Comparison of ENCODE assay signal across 10 mouse cellular contexts in genomic region chr7:126472306-126472705, GRCm38 (mm10). TPM values are rescaled to one million over a fixed set of nuclear protein-coding genes. Genes with fewer than 3 reads are reported as not detected.
DNase-seq lines count a peak whose midpoint lies in the region; ATAC-seq and TF ChIP-seq lines count a peak whose summit lies in the region.
"Had no signal": no experiment of that assay in that cellular context is flagged by ENCODE, and none has a peak within 500 bp of the region (broad histone marks: within the 10 kb centered on the region; RNA-seq: fewer than 3 reads in every experiment).

No protein-coding gene starts in this region.

- TF ChIP-seq POLR2A in bone marrow, adult 2 months (IDR thresholded peaks at IDR 0.05; ENCODE audit: borderline replicate concordance, control insufficient read depth, low read depth, low read length) = no peak

- DNase-seq in gastrocnemius, postnatal 25 days = peak; percentile 7
- DNase-seq in gastrocnemius, postnatal 10 days = no peak
- DNase-seq in thymus, adult 18-20 months = peak; percentile 48 to 68
- DNase-seq in embryo, embryonic 11 days = no peak
- DNase-seq in frontal cortex, adult 2 months (ENCODE audit: extremely low spot score in 1 of 2, low spot score in 1 of 2) = no peak
- no peak for DNase-seq in cerebellum, postnatal 36 days
- DNase-seq: midbrain, embryonic 14.5 days; right cerebral cortex, postnatal 14 days had no signal

- no peak for TF ChIP-seq CTCF in bone marrow, adult 2 months (IDR thresholded peaks at IDR 0.05; ENCODE audit: control insufficient read depth, insufficient read depth, low read length)

- H3K4me1 ChIP-seq in bone marrow, adult 2 months (ENCODE audit: control insufficient read depth, insufficient read depth, low read length) = peaks cover 9% of the 10 kb centered on the region
- peaks cover 56% of the 10 kb centered on the region for H3K4me1 ChIP-seq in liver, embryonic 15.5 days (replicated peaks)

- H3K27ac ChIP-seq in bone marrow, adult 2 months (ENCODE audit: control insufficient read depth, insufficient read depth, low read depth, low read length, poor library complexity) = peak overlapping the region; percentile 85
- peak overlapping the region; percentile 91 for H3K27ac ChIP-seq in liver, embryonic 15.5 days (replicated peaks)

- H3K27me3 ChIP-seq in liver, embryonic 15.5 days = no peaks in the 10 kb centered on the region

- peak overlapping the region; percentile 23 for H3K4me3 ChIP-seq in bone marrow, adult 2 months (replicated peaks; ENCODE audit: control insufficient read depth, low read depth, low read length)
- H3K4me3 ChIP-seq in liver, embryonic 15.5 days (replicated peaks) = peak overlapping the region; percentile 77; the same call in 1 of the 2 replicates

- no peak for ATAC-seq in liver, embryonic 15.5 days (ENCODE audit: insufficient read depth)

- H3K9ac ChIP-seq in liver, embryonic 15.5 days = no peak overlapping the region

- H3K36me3 ChIP-seq in liver, embryonic 15.5 days (replicated peaks) = peaks cover 46% of the 10 kb centered on the region

- WGBS in bone marrow, adult 2 months = 9% methylated on average over 13 of the region's 13 CpGs
- WGBS in liver, embryonic 15.5 days (ENCODE audit: insufficient replicate concordance) = 30% methylated on average over 13 of the region's 13 CpGs

- no peaks in the 10 kb centered on the region for H3K9me3 ChIP-seq in liver, embryonic 15.5 days (replicated peaks)

- peak overlapping the region; percentile 91 for H3K4me2 ChIP-seq in liver, embryonic 15.5 days

RNA-seq across cellular contexts. Expression of gene Sh2b1, which starts 2.9 kb away (rescaled TPM):
- total RNA-seq in gastrocnemius, postnatal 25 days (2021) = 10 to 100 TPM; 41.5 to 43.9 TPM
- 10 to 100 TPM; 52.0 to 53.7 TPM for total RNA-seq in gastrocnemius, postnatal 10 days (2021)
- 34.4 and 95.0 TPM in 2 replicates for polyA plus RNA-seq in bone marrow, adult 2 months (2011; ENCODE audit: insufficient read depth, insufficient read length, low replicate concordance, missing spikeins)
- polyA plus RNA-seq in liver, embryonic 15.5 days (2015; fragmentation: Nextera tagmentation; extraction: Ambion mirVana) = 13.6 and 15.1 TPM in 2 replicates
- polyA plus RNA-seq in frontal cortex, adult 2 months (2012; rRNA removed) = 60.5 and 63.7 TPM in 2 replicates

RNA-seq across cellular contexts. Expression of gene Atp2a1, which starts 9.4 kb away (rescaled TPM):
- over 10,000 TPM; 22,501 to 25,220 TPM for total RNA-seq in gastrocnemius, postnatal 25 days (2021)
- total RNA-seq in gastrocnemius, postnatal 10 days (2021) = over 10,000 TPM; 11,325 to 12,607 TPM
- 12.0 and 13.4 TPM in 2 replicates for polyA plus RNA-seq in bone marrow, adult 2 months (2011; ENCODE audit: insufficient read depth, insufficient read length, low replicate concordance, missing spikeins)
- 9.8 and 16.5 TPM in 2 replicates for polyA plus RNA-seq in liver, embryonic 15.5 days (2015; fragmentation: Nextera tagmentation; extraction: Ambion mirVana)
- 1.2 and 1.9 TPM in 2 replicates for polyA plus RNA-seq in frontal cortex, adult 2 months (2012; rRNA removed)

RNA-seq across cellular contexts. Expression of gene Tufm, which starts 14.9 kb away (rescaled TPM):
- 100 to 1,000 TPM; 131 to 139 TPM for total RNA-seq in gastrocnemius, postnatal 25 days (2021)
- 100 to 1,000 TPM in 1 of 2 experiments, 10 to 100 TPM in 1; 99.0 to 114 TPM for total RNA-seq in gastrocnemius, postnatal 10 days (2021)
- polyA plus RNA-seq in bone marrow, adult 2 months (2011; ENCODE audit: insufficient read depth, insufficient read length, low replicate concordance, missing spikeins) = 16.7 and 36.3 TPM in 2 replicates
- polyA plus RNA-seq in liver, embryonic 15.5 days (2015; fragmentation: Nextera tagmentation; extraction: Ambion mirVana) = 81.2 and 96.3 TPM in 2 replicates
- polyA plus RNA-seq in frontal cortex, adult 2 months (2012; rRNA removed) = 97.2 and 102 TPM in 2 replicates

RNA-seq across cellular contexts. Expression of gene Atxn2l, which starts 30.9 kb away (rescaled TPM):
- 10 to 100 TPM; 26.0 to 26.4 TPM for total RNA-seq in gastrocnemius, postnatal 25 days (2021)
- total RNA-seq in gastrocnemius, postnatal 10 days (2021) = 10 to 100 TPM; 33.6 to 45.6 TPM
- polyA plus RNA-seq in bone marrow, adult 2 months (2011; ENCODE audit: insufficient read depth, insufficient read length, low replicate concordance, missing spikeins) = 78.5 and 156 TPM in 2 replicates
- polyA plus RNA-seq in liver, embryonic 15.5 days (2015; fragmentation: Nextera tagmentation; extraction: Ambion mirVana) = 26.2 and 26.8 TPM in 2 replicates
- 144 and 153 TPM in 2 replicates for polyA plus RNA-seq in frontal cortex, adult 2 months (2012; rRNA removed)

RNA-seq across cellular contexts. Expression of gene Rabep2, which starts 43.7 kb away (rescaled TPM):
- total RNA-seq in gastrocnemius, postnatal 25 days (2021) = 10 to 100 TPM; 11.2 to 14.6 TPM
- total RNA-seq in gastrocnemius, postnatal 10 days (2021) = 10 to 100 TPM; 11.4 to 15.2 TPM
- 10.7 and 28.6 TPM in 2 replicates for polyA plus RNA-seq in bone marrow, adult 2 months (2011; ENCODE audit: insufficient read depth, insufficient read length, low replicate concordance, missing spikeins)
- polyA plus RNA-seq in liver, embryonic 15.5 days (2015; fragmentation: Nextera tagmentation; extraction: Ambion mirVana) = 6.3 TPM in 2 replicates
- polyA plus RNA-seq in frontal cortex, adult 2 months (2012; rRNA removed) = 22.0 and 25.4 TPM in 2 replicates

Comparison
In these comparisons a context has a peak if more than half of its experiments do, and no peak if none do; other contexts are left out.
1. DNase-seq: peak in gastrocnemius, postnatal 25 days (single experiment) and thymus, adult 18-20 months (2 of 2); none in gastrocnemius, postnatal 10 days (single experiment), embryo, embryonic 11 days (single experiment), frontal cortex, adult 2 months (0 of 2) and cerebellum, postnatal 36 days (0 of 2).